Mouse (Mus musculus) heart, embryonic 11.5 days (tissue): Measurements from ENCODE around the gene Sufu. TPM values are rescaled to one million over a fixed set of nuclear protein-coding genes. Genes with fewer than 3 reads are reported as not detected.

Experiments used
- ATAC-seq: fragments of 200-750 bp; cut with Nextera tagmentation; replicated peaks from 2 replicates; pipeline ENCODE4 v1.8.0; 2017; ENCODE audit warnings: moderate library complexity; ENCODE audit not compliant: insufficient number of reproducible peaks, low FRiP score, low TSS enrichment
- H3K27ac ChIP-seq: fragments of 300-500 bp; sonication (generic); 2 replicates; pipeline ENCODE4 v1.5.1; 2014; ENCODE audit warnings: mild to moderate bottlenecking, low read depth, low read length
- H3K27me3 ChIP-seq: fragments of 300-500 bp; sonication (generic); 2 replicates; pipeline ENCODE4 v1.6.1; 2014; ENCODE audit warnings: mild to moderate bottlenecking, low read length, mixed read lengths; ENCODE audit not compliant: control insufficient read depth, insufficient read depth
- H3K36me3 ChIP-seq: fragments of 300-500 bp; sonication (generic); 2 replicates; pipeline ENCODE4 v1.6.1; 2014; ENCODE audit warnings: mild to moderate bottlenecking, low read length, moderate library complexity, mixed read lengths; ENCODE audit not compliant: control insufficient read depth, insufficient read depth
- H3K4me1 ChIP-seq: fragments of 300-500 bp; sonication (generic); 2 replicates; pipeline ENCODE4 v1.6.1; 2014; ENCODE audit warnings: low read length; ENCODE audit not compliant: control insufficient read depth, insufficient read depth
- H3K4me2 ChIP-seq: fragments of 300-500 bp; sonication (generic); 2 replicates; pipeline ENCODE4 v1.6.1; 2014; ENCODE audit warnings: mild to moderate bottlenecking, moderate library complexity
- H3K4me3 ChIP-seq: fragments of 300-500 bp; sonication (generic); 2 replicates; pipeline ENCODE4 v1.5.1; 2014; ENCODE audit warnings: low read depth, low read length
- H3K9ac ChIP-seq: fragments of 300-500 bp; sonication (generic); 2 replicates; pipeline ENCODE4 v1.6.1; 2014; ENCODE audit warnings: mild to moderate bottlenecking, low read depth, low read length, moderate library complexity
- H3K9me3 ChIP-seq: fragments of 300-500 bp; sonication (generic); replicated peaks from 2 replicates; pipeline ENCODE4 v1.6.1; 2016; ENCODE audit warnings: low read length; ENCODE audit not compliant: control insufficient read depth
- WGBS: fragments of 180-500 bp; shearing (Covaris S2); extraction: QIAGEN DNeasy Blood & Tissue Kit; methylation state at CpG from one replicate; pipeline ENCODE4 v1.1.7; 2014; ENCODE audit not compliant: insufficient replicate concordance; 5-methylcytosine and 5-hydroxymethylcytosine counted together
- polyA plus RNA-seq: library from polyadenylated mRNA; unstranded; fragments of >200 nt; fragmentation: Nextera tagmentation; extraction: Ambion mirVana; gene quantifications from 2 replicates; pipeline ENCODE4 v1.2.1, GENCODE M21; 2014

Gene Sufu
- polyA plus RNA-seq, 1 experiment from 2014 or later, result 21.5 TPM

DNA sequence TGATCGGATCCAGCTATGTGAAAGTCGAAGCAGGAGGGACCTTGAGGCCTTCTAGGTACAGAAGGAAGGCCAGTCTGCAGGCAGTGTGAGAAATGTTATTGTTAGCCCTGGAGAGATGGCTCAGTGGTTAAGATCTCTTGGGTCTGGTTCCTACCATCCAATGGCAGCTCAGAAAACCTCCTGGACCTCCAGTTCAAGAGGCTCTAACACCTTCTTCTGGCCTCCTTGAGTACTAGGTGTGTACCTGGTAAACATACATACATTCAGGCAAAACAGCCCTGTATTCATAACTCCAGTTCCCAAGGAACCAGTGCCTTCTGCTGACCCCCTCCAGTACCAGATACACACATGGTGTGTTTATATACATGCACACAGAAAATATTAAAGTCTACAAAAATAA is 17.3 kb downstream of the Sufu start:
- Histone ChIP-seq H3K4me3 (no peak overlapping the region), H3K9me3 (no peaks in the 10 kb centered on the region), H3K4me2 (no peak overlapping the region), H3K4me1 (peaks cover 27% of the 10 kb centered on the region), H3K36me3 (no peaks in the 10 kb centered on the region), H3K27me3 (no peaks in the 10 kb centered on the region), H3K9ac (no peak overlapping the region), H3K27ac (no peak overlapping the region)
- ATAC-seq, result no peak
- 90% methylated on average over 2 of the region's 2 CpGs for WGBS

DNA sequence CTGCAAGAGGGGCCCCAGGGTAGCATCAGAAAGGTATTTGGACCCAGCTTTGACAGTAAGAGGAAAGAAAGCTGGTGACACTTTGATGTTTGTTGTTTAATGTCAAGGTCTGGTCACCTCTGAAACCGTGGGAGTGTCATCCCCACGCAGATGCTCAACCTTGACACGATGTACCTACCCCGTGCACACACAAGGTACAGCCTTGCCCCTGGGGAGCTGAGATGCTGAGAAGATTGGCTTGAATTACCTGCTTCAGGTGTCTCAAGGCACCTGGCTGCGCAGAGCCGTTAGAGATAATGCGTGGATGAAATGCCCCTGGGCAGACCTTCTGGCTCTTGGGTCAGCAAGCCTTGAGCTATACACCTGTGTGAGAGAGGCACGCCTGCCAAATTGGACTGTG is 17.8 kb downstream of the Sufu start:
- Histone ChIP-seq H3K36me3 (no peaks in the 10 kb centered on the region), H3K4me3 (no peak overlapping the region), H3K4me2 (no peak overlapping the region), H3K27ac (no peak overlapping the region), H3K9me3 (no peaks in the 10 kb centered on the region), H3K4me1 (peaks cover 24% of the 10 kb centered on the region), H3K9ac (no peak overlapping the region), H3K27me3 (no peaks in the 10 kb centered on the region)
- no peak for ATAC-seq
- 88% methylated on average over 8 of the region's 8 CpGs for WGBS

DNA sequence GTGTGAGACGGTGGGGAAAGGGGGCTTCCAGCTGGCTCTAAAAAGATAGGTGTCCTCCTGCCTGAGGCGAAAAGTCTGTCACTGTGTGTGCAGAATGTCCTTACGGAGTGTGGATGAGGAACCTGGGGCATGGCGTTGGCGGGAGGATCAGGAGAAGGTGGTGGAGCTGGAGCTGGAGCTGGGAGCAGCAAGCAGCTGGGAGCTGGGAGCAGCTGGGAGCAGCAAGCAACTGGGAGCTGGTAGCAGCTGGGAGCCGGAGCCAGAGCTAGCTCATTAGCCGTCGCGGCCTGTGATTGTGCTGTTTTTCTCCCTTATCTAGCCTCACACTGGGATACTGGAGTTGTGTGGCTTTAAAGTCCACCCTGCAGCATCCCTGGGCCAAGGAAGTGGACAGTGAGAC is 19.6 kb downstream of the Sufu start:
- no peak overlapping the region for H3K4me2 ChIP-seq
- H3K36me3 ChIP-seq, result no peaks in the 10 kb centered on the region
- H3K4me3 ChIP-seq, result no peak overlapping the region
- H3K4me1 ChIP-seq, result peaks cover 23% of the 10 kb centered on the region
- 47% methylated on average over 9 of the region's 9 CpGs for WGBS
- no peaks in the 10 kb centered on the region for H3K27me3 ChIP-seq
- 0 out of 2 replicates have a peak overlapping the region, but pooled peaks have one; percentile 43 for H3K9ac ChIP-seq
- H3K27ac ChIP-seq, result no peak overlapping the region
- no peak for ATAC-seq
- no peaks in the 10 kb centered on the region for H3K9me3 ChIP-seq

- no peak overlapping the region for H3K27ac ChIP-seq
- H3K27me3 ChIP-seq, result no peaks in the 10 kb centered on the region
- WGBS, result 74% methylated on average over 4 of the region's 4 CpGs
- H3K36me3 ChIP-seq, result no peaks in the 10 kb centered on the region
- H3K9me3 ChIP-seq, result no peaks in the 10 kb centered on the region
- peaks cover 21% of the 10 kb centered on the region for H3K4me1 ChIP-seq
- no peak overlapping the region for H3K9ac ChIP-seq
- ATAC-seq, result no peak
- no peak overlapping the region for H3K4me3 ChIP-seq
- no peak overlapping the region for H3K4me2 ChIP-seq
These were observed 21.4 kb downstream of the Sufu start for GRCm38 (mm10) chr19:46418051-46418450.

- H3K9me3 ChIP-seq, result no peaks in the 10 kb centered on the region
- no peak overlapping the region for H3K4me3 ChIP-seq
- no peaks in the 10 kb centered on the region for H3K27me3 ChIP-seq
- WGBS, result 86% methylated on average over 7 of the region's 7 CpGs
- H3K4me2 ChIP-seq, result no peak overlapping the region
- H3K27ac ChIP-seq, result no peak overlapping the region
- no peak for ATAC-seq
- H3K9ac ChIP-seq, result no peak overlapping the region
- H3K4me1 ChIP-seq, result peaks cover 19% of the 10 kb centered on the region
- H3K36me3 ChIP-seq, result 0 out of 2 replicates have a peak, but pooled peaks cover 4% of the 10 kb centered on the region
These were observed 23.7 kb downstream of the Sufu start for GRCm38 (mm10) chr19:46420410-46420809.

GRCm38 (mm10) chr19:46422384-46423338 is 26.0 kb downstream of the Sufu start:
- no peak overlapping the region for H3K9ac ChIP-seq
- WGBS, result 48% methylated on average over 11 of the region's 11 CpGs

GRCm38 (mm10) chr19:46425266-46425665 is 28.6 kb downstream of the Sufu start:
- Histone ChIP-seq H3K36me3 (peaks cover 7% of the 10 kb centered on the region; the same call in 1 of the 2 replicates), H3K4me2 (no peak overlapping the region), H3K4me1 (peaks cover 10% of the 10 kb centered on the region; the same call in 1 of the 2 replicates), H3K27ac (no peak overlapping the region), H3K4me3 (no peak overlapping the region), H3K27me3 (no peaks in the 10 kb centered on the region), H3K9me3 (no peaks in the 10 kb centered on the region), H3K9ac (no peak overlapping the region)
- no peak for ATAC-seq
- WGBS, result 83% methylated on average over 8 of the region's 8 CpGs

More at GRCm38 (mm10) chr19:46422384-46423338, 26.0 kb downstream of the Sufu start:
- Histone ChIP-seq H3K36me3 (peaks cover 7% of the 10 kb centered on the region; the same call in 1 of the 2 replicates), H3K4me1 (peaks cover 17% of the 10 kb centered on the region), H3K27me3 (no peaks in the 10 kb centered on the region), H3K4me2 (0 out of 2 replicates have a peak overlapping the region, but pooled peaks have one; percentile 8), H3K9me3 (no peaks in the 10 kb centered on the region), H3K4me3 (no peak overlapping the region), H3K27ac (no peak overlapping the region)
- no peak for ATAC-seq

GRCm38 (mm10) chr19:46426488-46426887 is 29.8 kb downstream of the Sufu start:
- Histone ChIP-seq H3K36me3 (peaks cover 7% of the 10 kb centered on the region; the same call in 1 of the 2 replicates), H3K4me3 (no peak overlapping the region), H3K27me3 (no peaks in the 10 kb centered on the region), H3K27ac (no peak overlapping the region), H3K4me1 (peaks cover 10% of the 10 kb centered on the region; the same call in 1 of the 2 replicates), H3K9me3 (no peaks in the 10 kb centered on the region), H3K9ac (no peak overlapping the region), H3K4me2 (no peak overlapping the region)
- no peak for ATAC-seq
- WGBS, result 86% methylated on average over 12 of the region's 12 CpGs
